Mouse (Mus musculus) lung, postnatal 36 days (tissue): Measurements from ENCODE around the gene Pabpc5.

ENCODE experiments used
- DNase-seq: peaks from one replicate; pipeline ENCODE4 v3.0.0; 2022; ENCODE audit warnings: mixed read lengths

Gene Pabpc5

DNA sequence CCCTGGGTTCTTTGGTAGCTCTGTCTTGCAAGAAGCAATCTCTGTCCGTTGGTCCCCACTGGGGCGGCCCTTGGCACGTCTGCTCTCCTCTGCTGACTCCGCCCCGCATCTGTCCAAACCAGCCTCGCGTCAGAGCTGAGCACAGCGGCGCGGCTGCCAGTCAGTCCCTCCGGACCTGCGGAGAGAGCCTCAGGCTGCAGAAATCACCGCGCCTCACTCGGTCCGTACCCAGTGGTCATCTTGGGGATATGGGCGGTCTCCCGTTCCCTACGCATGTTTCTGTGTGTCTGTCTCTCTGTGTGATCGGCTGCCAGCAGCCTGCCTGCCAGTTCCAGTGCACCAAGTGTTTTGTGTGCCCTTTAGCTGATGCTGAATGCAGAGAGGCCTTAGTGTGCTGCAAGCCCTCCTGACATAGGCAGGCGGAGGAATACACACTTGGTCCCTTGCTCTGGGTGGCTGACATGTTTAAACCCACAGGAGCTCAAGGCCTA is at the start of gene Pabpc5:
Gene Pabpc5 (plus strand): TSS at position 116 of the 491 bp plus-strand sequence.
- DNase-seq: peak; percentile 25

DNA sequence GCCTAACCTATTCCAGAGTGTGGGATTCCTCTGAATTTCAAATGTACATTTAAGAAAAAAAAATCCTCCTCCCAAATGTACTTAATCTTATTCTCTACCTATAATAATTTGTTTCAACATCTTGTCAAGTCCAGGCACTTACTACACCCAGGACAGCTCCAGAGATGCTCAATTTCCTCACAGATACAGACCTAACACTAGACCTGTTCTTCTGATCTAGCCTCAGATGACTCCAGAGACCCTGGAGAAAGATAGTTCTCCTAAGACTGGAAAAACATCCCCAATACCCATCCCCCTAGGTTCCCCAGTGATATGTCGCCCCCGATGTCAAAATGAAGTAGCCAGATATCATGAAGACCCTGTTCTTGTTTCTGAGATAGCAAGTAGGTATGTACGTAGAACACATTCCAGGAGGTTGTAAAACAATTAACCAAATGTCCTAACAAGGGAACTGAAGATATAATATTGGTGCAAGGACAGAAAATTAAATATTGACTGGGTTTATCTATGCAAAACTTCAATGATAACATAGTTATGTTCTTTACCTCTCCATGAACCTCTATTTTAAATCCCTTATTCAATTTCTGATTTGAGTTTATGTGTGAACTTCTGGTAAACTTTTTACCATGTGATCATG is 39.9 kb upstream of the Pabpc5 start:
- no peak for DNase-seq

DNA sequence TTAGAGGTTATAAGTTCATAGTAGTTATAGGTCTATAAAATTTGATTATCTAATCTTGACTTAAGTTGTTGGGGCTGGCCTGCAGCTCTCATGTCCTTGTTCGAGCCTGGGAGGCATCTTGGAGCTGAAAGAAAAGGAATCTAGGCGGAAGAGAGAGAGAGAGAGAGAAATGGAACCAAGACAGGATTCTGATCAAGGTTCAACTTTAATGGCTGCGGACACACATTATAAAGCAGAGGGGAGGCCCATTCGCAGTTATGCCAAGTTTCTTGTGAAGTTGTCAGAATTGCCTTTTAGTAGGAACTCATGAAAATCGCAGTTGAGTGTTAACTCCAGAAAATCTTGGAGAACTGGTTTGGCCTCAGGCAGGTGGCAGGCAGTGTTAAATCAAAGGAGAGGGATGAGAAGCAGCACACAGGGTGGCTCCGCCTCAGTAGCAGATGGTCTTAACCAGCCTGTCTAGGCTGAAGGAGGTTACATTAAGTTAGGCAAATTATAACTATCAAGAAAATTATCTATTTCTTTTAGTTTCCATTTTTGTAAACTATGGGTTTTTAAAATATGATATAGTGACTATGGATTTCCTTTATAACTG is 38.6 kb upstream of the Pabpc5 start:
- no peak for DNase-seq

DNA sequence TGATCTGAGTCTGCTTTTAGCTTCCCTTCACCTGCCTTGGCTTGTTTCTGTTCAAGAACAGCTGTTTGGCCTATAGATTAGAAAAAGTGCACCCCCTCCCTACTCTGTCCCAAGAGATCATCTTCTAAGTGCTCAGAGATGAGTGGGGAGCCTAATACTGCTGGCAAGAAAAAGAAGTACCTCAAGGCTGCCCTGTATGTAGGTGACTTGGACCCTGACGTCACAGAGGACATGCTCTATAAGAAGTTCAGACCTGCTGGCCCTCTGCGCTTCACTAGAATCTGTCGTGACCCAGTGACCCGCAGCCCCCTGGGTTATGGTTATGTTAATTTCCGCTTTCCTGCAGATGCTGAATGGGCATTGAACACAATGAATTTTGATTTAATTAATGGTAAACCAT is 856 bp downstream of the Pabpc5 start:
- DNase-seq: no peak
